Mouse (Mus musculus): ENCODE data around the gene Fas.

The Fas gene

DNA sequence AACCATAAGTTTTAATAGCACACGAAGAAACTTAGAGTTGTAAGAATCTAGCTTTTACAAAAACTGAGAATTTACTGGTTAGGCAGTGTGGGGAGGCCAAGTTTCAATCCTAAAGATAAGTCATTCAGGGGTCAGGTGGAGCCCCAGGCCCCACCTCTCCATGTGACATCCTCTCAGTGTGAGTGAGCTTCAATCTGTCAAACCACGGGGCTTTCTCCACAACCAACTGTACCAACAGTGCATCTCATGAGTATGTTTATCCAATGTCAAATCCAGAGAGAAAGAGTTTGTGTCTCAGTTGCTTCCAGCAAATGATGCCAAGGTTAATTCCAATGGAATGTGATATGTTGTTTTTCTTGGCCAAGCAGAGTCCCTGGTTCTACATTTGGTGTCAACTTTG is 5.6 kb upstream of the Fas start:
- no peak for DNase-seq

DNA sequence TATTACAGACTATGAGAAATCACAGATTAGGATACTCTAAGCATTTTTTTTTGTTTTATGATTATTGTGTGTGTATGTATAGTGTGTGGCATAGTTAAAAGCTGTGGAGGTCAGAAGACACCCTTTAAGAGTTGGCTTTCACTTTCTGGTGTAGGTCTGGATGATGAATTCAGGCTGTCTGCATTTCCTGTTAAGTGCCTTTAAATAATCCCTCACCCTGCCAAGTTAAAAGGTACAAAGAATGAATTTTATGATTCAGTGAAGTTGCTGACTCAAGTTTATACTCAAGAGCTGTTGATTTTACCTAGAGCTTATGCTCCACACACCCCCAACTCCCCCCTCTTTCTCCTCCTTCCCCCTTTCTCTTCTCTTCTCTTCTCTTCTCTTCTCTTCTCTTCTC is 3.2 kb upstream of the Fas start:
- DNase-seq, result no peak

DNA sequence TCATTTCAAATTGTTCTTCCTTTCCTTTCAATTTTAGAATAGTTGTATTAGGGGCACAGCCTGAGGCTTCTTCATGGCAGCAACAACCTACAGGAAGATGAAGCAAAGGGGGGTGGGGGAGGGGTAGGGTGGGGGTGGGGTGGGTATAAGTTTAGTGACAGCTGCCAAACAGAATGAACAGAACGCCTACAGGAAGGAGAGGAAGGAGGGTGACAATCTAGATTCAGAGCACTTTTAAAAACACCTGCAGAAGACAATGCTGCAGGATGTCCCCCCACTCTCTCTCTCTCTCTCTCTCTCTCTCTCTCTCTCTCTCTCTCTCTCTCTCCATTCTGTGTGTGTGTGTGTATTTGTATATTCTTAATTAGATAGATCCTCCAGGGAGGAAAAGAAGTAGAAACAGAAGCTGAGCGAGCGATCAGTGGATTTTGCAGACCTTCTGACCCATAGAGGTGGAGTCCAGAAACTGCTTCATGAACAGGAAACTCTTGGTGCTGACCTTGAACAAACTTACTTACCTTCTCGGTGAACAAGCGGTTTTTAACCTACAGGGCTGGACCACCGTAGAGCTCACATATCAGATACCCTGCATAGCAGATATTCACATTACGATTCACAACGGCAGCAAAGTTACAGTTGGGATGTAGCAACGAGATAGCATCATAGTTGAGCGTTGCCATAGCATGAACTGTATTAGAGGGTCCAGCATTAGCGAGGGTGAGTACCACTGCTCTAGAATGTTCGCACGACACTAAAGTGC is 2.6 kb upstream of the Fas start:
- no peak for DNase-seq

DNA sequence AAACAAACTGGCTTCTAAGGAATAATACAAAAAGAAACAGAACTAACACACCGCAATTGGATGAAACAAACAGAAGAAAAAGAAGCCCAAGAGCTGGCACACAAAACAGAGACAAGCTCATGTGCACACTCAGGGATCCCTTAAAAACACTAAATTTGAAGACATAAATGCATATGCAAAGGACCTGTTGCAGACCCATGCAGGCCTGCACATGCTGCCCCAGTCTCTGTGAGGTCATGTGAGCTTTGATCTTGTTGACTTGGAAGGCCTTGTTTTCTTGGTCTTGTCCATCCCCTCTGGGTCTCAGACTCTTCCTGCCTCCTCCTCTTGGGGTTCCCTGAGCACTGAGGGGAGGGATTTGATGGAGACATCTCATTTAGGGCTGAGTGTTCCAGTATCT is 1.8 kb upstream of the Fas start:
- DNase-seq, result no peak

DNA sequence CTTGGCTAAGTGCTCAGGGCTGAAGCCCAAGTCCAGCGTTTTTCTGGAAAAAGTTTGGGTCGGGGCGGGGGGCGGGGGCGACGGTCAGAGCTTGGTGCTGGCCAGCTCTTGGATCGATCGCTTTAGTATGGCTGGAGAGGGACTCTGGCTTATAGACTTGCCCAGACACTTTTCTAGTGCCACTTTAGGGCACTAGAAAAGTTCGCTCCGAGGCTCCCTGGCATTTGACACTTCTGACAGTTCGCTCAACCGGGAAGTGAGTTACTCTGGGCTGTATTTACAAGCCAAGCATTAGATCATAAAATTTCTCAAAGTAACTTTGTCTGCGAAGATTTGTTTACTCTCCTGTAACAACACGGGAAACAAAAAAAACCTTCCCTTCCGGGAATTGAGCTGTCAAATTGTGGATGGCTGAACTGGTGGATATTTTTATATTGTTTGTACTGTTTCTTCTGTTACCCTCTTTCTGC is 441 bp downstream of the Fas start:
- no peak for DNase-seq

DNA sequence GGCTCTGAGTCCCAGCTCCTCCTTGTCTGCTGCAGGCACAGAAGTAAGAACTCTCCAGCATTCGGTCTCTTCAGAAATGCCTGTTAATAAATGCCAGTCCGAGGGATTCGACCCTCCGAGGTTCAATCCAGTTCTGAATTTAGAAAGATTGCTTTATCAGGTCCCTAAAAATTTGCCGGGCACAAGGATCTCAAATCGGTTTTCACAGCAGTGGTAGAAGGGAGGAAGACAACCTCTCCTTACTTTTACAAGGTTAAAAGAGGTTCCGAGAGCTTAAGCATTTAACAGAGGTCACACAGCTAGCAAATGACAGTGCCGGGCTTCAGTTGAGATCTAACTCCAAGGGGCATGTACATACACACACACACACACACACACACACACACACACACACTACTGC is 913 bp downstream of the Fas start:
- DNase-seq, result no peak

DNA sequence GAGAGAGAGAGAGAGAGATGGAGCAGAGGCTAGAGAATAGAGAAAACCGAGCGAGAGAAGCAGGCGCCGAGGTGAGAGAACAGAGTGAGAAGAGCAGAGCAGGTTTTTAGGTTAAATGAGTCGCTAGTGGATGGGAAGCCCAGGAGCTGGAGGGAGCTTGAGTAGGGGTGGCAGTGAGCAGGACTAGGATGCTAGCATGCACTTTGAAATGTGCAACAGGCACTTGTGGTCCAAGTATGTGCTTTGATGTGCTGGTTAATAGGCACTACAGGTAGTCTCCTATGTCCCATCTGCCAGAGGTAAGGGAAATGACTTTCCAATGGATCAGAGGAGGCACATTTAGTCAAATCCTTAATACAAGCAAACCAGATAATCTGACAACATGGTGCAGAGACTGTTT is 1.5 kb downstream of the Fas start:
- DNase-seq, result no peak

DNA sequence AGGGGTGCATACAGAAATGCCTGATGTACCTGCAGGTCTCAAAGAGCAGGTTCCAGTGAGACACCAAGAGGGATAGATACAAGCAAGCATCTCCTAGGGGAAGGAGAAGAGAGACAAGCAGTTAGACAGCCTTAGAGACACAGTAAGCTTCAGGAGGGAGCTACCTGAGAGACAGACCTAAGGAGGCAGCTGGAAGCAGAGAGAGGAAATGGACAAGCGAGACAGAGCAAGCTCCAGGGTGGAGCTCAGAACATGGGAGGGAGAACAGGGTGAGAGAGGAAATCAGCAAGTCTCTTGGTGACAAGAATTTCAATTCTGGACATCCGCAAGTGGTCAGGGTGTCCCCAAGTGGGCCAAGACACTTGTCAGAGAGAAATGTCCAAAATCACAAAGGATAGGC is 2.2 kb downstream of the Fas start:
- no peak for DNase-seq

DNA sequence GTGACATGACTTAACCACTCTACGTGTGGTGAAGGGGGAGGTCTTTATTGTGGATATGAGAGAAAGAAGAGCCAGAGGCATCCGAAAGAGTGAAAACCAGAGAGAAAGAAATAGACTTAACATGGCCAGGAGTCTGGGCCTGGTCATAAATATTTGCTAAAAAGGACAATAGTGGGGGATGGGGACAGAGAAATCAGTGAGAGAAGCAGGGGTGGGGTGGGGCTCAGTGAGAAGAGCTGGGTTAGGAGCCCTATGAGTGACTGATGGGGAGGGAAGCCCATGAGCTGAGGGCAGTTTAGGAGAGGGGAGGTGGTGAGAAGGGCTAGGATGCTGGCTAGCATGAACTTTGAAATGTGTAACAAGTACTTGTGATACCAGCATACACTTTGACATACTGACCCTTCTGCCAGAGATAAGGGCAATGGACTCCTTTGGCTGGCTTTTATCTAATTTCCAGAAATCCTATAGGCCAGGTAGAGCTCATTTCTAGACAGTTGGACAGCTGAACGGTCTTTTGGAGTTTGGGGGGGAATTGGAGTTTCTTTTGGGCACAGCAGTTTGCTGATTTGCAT is 3.0 kb downstream of the Fas start:
- DNase-seq, result no peak

DNA sequence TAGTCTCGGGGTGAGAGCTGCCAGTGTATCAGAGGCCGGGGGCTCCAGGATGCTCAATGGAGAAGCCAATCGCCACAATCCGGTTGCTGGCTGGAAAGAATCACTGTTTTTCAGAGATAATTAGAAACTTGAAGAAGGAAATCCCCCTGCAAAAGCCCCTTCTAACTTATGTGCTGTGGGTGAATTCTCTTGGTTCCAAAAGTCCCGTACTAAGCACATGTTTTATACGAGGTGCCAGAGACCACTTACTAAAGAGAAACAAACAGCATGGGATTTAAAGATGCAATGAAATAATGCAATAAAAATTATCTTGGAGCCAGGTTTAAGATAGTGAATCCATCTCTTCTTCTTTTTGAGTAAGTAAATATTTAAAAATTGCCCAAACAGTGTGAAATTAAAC is 5.0 kb downstream of the Fas start:
- no peak for DNase-seq

DNA sequence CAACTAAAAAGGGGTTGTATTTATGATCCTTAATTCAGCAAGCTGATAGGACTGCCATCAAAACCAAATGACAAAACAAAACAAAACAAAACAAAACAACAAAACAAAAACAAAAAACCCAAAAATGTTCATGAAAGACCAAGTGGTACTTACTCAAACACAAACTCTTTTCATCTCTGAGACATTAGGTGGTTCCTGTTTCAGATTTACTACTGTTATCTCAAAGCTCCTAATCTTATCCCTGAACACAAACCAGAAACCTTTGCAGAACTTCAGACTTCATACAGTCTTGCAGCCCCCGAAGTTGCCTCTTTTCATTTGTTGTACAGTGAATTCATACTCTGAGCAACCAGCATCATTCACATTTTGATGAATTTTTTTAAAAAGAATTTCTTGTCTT is 8.1 kb downstream of the Fas start:
- DNase-seq, result no peak

DNA sequence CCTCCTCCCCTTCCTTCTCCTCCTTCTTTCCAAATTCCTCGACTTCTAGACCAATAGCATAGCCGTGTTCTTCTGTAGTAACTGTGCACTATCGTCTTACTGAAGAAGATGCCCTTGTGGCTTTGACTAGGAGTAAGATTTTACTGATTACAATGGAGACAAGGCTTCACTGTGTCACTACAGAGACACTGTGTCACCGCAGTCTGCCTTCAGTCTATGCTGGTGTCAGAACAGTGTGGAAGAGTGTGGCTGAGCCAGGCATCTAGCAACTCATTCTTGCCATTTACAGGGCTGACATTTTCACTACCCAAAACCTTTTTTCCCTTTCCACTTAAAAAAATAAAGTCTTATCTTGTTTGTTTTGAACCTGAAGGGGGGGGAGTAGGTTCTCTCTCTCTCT is 8.8 kb downstream of the Fas start:
- no peak for DNase-seq

DNA sequence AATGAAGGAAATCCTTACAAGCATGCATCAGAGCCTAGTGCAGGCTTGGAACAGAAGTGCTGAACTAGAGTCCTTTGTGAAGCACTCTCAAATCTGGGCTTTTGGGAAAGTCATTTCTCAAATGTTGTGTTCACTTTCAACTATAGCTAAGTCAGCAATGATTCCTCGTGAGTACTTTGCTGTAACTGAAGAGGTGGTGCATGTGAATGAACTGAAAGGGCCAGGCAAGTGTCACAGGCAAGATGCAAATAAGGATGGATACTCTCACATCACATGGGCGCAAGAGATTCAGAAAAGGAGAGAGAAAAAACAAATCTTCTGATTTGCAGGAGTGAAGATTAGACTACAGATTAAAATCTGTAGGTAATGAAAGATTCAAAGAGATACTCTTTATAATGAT is 10.0 kb downstream of the Fas start:
- no peak for DNase-seq

DNA sequence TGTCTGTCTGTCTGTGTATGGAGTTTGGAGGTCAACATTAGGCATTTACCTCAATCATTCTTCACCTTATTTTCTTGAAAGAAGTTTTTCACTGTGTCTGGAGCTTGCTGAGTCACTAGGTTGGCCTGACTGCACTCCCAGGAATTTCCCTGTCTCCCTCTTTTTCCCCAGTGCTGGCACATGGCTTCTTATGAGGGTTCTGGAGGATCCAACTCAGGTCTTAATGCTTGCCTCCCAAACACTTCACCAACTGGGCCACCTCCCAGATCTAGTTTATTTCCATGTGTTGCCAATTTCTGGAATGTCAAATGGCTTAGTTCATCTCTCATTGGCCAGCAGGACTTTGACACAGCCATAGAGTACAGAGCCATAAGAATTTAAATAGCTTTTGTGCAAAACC is 14.5 kb downstream of the Fas start:
- DNase-seq, result no peak

DNA sequence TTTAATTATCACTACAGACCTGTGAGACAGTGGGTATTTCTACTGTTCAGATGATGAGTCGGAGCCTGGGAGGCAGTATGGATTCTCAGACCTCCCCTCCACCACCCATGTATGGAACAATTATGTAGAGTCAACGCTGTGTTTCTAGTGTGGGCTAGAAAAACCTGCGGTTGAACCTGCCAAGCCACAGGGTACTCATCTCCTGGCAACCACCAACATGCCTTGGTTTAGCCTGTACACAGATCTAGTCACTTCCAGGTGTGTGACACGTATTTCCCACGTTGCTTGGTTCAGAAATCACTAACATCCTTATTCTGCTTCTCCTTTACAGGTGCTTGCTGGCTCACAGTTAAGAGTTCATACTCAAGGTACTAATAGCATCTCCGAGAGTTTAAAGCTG is 16.3 kb downstream of the Fas start:
- DNase-seq, result no peak

DNA sequence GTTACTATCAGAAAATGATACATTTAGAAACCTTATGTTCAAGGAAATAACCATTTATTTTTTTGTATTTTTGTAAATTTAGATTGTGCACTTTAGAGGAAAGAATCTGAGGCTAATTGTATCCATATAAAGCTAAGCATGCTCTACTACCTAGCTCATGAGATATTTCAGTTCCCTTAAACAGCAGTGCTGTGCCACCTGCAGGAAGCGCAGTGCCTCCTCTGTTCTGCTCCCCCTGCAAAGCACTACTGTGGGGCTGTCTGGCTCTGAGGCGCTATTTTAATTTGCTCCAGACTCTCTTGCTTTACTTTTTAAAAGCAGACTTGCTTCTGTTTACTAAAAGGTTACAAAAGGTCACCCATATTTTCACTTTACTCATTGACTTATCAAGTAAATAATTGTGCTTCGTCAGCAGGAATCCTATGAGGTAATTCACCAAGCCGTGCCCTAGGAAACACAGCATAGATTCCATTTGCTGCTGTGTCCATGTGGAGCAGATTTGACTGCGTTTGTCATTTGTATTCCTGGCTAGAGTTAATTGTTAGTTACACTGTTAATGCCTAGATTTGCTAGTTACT is 21.8 kb downstream of the Fas start:
- DNase-seq, result no peak

DNA sequence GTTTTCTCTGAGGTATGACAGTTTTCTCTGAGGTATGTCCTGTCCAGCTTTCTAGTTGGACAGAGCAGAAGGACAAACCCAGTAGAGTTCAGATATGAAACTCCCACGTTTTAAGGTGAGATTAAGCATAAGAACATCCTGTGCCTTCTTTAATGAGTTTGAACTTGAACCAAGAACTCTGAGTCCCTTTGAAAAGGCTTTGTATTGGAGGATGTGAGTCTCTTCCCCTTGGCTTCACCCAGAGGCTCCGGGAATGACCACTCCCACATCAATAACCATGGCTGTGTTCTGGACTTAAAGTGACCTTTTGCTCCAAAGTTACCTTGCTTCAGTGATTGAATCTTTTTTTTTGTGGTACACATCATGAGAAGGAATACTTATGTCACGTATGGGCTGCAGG is 37.6 kb downstream of the Fas start:
- DNase-seq, result no peak

DNA sequence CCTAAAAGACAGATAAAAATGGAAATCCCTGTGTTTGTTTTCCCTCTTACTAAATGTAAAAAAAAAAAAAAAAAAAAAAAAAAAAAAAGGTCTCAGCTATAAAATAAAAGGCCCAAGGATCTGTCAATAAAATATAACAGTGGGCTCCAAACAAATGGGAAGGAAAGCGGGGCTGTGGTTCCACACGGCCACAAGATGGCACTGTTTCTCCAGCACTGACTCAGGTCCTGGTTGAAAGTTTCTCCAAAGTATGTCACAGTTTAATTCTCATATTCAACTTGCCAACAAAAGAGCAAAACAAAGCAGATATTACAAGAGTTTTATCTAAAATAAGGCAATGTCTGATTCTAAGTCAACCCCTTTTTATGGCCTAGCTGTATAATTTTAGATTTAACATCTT is 43.8 kb downstream of the Fas start:
- peak; percentile 27 for DNase-seq

DNA sequence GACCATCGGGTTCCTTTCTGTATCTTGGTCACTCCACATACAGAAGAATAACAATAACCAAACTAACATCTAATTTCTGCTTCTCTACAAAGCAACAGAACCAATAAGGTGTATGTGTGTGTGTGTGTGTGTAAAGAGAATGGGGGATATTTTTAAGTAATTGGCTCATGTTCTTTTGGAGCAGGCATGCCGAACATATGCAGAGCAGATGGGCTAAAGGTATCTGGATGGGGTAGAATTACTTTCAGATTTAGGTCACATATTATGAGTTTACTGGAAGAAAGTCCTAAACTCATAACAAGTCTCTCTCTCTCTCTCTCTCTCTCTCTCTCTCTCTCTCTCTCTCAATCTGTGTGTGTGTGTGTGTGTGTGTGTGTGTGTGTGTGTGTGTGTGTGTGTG is 54.2 kb downstream of the Fas start:
- no peak for DNase-seq

DNA sequence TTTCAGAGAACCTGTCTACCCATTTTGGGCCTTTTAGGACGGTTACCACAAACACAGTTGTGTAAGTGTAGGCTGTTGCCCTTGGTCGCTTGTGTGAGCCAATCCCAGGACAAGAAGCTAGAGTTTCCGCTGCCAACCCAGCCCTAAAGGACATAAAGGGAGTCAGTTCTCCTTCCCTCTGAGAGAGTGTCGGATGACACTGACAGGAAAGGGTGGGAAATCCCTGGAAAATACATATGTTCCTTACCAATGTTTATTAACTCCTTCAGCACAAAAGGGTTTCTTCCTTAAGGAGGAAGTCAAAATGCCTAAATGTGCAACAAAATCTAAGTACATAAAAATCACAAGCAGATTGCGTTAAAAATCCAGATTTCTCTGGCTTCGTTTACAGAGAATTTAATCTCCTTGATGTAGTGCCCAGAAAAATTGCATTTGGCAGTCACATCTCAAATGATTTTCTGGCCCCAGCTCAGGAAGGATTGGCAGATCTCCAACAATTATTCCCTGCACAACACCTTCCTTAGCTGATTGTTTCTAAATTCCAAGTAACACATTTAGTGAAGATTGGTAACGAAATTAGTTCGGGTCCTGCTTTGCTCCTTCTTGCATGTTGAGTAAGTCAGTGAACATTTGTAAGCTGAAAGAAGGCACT is 55.3 kb downstream of the Fas start:
- DNase-seq, result peak; percentile 3

DNA sequence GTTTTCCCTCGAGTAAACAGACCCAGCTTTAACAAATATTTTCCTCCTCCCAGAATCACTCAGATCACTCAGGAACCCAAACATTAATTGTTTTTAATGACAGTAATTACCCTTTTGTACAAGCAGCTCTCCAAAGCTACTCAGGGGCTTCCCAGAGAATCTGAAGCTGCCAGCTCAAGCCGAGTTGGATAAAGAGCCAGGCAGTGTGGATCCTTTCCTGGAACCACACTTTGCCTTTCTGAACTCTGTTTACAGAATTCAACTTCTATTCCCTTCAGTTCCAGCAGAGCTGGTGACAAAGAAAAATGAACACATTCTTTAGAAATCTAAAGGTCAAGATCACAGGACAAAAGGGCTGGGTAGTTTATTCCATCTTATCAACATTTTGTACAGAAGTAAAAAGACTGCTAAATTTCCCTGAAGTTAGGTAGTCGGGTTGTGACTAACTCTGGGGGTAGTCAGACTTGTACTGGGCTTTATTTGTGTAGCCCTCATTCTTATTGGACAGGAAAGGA is 62.9 kb downstream of the Fas start:
- no peak for DNase-seq

DNA sequence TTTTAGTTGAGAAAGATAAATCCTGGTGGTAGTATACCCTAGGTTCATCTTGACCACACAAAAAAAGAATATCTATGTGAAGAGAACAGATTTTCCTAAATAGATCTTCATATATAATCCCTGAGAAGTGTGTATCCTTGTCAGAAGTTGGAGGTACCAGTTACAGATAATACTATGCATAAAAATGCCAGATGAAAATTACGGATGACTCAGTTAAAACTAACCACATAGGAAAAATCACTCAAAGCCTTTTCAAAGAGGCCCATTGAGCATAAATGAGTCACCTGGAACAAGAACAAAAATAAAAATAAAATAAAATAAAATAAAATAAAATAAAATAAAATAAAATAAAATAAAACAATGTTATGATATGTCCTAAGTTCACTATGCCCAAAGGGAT is 72.2 kb downstream of the Fas start:
- no peak for DNase-seq

DNA sequence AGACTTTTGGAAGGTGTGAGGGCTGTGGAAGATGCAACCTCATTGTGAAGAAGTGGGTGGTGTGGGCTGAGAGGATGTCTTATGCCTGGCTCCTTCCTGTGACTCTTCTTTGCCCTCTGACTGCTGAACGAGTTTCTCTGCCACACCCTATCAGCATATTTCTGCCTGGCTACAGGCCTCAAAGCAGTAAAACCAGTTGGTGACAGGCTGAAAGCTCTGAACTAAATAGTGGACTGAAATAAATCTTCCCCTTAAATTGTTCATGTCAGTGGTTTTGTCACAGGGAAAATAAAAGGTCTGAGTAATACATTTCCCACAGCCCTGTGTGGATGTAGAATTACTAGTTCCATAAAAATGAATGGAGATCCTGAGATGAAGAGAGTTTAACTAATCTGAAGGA is 79.1 kb downstream of the Fas start:
- DNase-seq, result no peak

DNA sequence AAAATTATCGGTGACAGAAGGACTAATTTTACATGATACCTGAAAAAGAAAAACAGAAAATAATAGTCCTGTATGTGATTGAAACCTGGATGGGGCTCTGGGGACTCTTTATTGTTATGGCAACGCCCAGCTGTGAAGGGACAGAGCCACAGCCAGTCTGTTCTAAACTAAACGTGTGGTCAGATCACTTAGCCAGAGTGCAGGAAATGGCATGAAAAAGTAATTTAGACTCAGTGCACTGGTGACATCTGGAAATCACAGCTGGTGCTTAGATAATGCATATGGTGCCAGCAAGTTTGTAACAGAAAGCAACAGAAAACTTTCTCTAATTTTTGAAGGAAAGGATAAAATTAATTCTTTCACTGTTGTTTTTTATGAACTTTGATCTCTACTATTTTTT is 79.9 kb downstream of the Fas start:
- no peak for DNase-seq

All from cerebellum, adult 11 months (tissue).